Mouse (Mus musculus) forebrain, embryonic 16.5 days (tissue): ENCODE data around the gene Cab39. TPM values are rescaled to one million over a fixed set of nuclear protein-coding genes. Genes with fewer than 3 reads are reported as not detected.

ENCODE experiments used
- ATAC-seq: fragments of 200-750 bp; cut with Nextera tagmentation; 2 replicates; pipeline ENCODE4 v1.8.0; 2017; ENCODE audit warnings: mild to moderate bottlenecking, moderate library complexity
- H3K27ac ChIP-seq: fragments of 300-500 bp; sonication (generic); 2 replicates; pipeline ENCODE4 v1.5.1; 2014; ENCODE audit warnings: low read length, control low read depth
- H3K27me3 ChIP-seq: fragments of 300-500 bp; sonication (generic); replicated peaks from 2 replicates; pipeline ENCODE4 v1.6.1; 2014; ENCODE audit warnings: low read length; ENCODE audit not compliant: control insufficient read depth, insufficient read depth
- H3K36me3 ChIP-seq: fragments of 300-500 bp; sonication (generic); 2 replicates; pipeline ENCODE4 v1.6.1; 2014; ENCODE audit not compliant: control insufficient read depth, insufficient read depth
- H3K4me1 ChIP-seq: fragments of 300-500 bp; sonication (generic); replicated peaks from 2 replicates; pipeline ENCODE4 v1.6.1; 2014; ENCODE audit warnings: low read length; ENCODE audit not compliant: control insufficient read depth, insufficient read depth
- H3K4me2 ChIP-seq: fragments of 300-500 bp; sonication (generic); 2 replicates; pipeline ENCODE4 v1.6.1; 2014; ENCODE audit warnings: mild to moderate bottlenecking, low read length, control low read depth
- H3K4me3 ChIP-seq: fragments of 300-500 bp; sonication (generic); replicated peaks from 2 replicates; pipeline ENCODE4 v1.5.1; 2014; ENCODE audit warnings: mild to moderate bottlenecking, low read length, control low read depth
- H3K9ac ChIP-seq: fragments of 300-500 bp; sonication (generic); replicated peaks from 2 replicates; pipeline ENCODE4 v1.6.1; 2014; ENCODE audit warnings: low read depth, low read length, control low read depth
- H3K9me3 ChIP-seq: fragments of 300-500 bp; sonication (generic); 2 replicates; pipeline ENCODE4 v1.6.1; 2016; ENCODE audit warnings: low read length; ENCODE audit not compliant: control insufficient read depth
- WGBS: fragments of 180-500 bp; shearing (Covaris S2); extraction: QIAGEN DNeasy Blood & Tissue Kit; methylation state at CpG from one replicate; pipeline ENCODE4 v1.1.7; 2014; 5-methylcytosine and 5-hydroxymethylcytosine counted together
- polyA plus RNA-seq: library from polyadenylated mRNA; unstranded; fragments of >200 nt; fragmentation: Nextera tagmentation; extraction: Ambion mirVana; gene quantifications from 2 replicates; pipeline ENCODE4 v1.2.1, GENCODE M21; 2015

Gene Cab39
- polyA plus RNA-seq, 1 experiment from 2014 or later, result 47.1 TPM

DNA sequence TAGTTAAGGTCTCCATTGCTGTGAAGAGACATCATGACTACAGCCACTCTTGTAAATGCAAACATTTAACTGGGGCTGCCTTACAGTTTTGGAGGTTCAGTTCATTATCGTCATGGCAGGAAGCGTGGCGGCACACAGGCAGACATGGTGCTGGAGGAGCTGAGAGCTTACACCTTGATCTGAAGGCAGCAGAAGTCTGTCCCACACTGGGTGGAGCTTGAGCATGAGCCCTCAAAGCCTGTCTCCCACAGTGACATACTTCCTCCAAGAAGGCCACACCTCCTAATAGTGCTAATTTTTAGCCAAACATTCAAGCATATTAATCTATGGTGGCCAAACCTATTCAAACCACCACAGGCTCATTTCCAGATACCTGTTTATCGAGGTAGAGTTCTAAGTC, 14.8 kb upstream of the Cab39 start, which contains the start of gene A630001G21Rik:
Gene A630001G21Rik (minus strand): TSS at position 208 of the 400 bp plus-strand sequence.
- H3K27me3 ChIP-seq, result no peaks in the 10 kb centered on the region
- no peaks in the 10 kb centered on the region for H3K36me3 ChIP-seq
- no peak within 1 kb of the TSS for H3K27ac ChIP-seq
- 93% methylated on average over 4 of the region's 4 CpGs for WGBS
- H3K9me3 ChIP-seq, result no peaks in the 10 kb centered on the region
- no peak for ATAC-seq
- H3K4me1 ChIP-seq, result no peaks in the 10 kb centered on the region
- H3K4me2 ChIP-seq, result no peak within 1 kb of the TSS
- H3K9ac ChIP-seq, result no peak within 1 kb of the TSS
- no peak within 1 kb of the TSS for H3K4me3 ChIP-seq

- Histone ChIP-seq H3K4me1 (no peaks in the 10 kb centered on the region), H3K9me3 (no peaks in the 10 kb centered on the region), H3K4me3 (no peak overlapping the region), H3K9ac (no peak overlapping the region), H3K27ac (no peak overlapping the region), H3K36me3 (no peaks in the 10 kb centered on the region), H3K4me2 (no peak overlapping the region), H3K27me3 (no peaks in the 10 kb centered on the region)
- WGBS, result 70% methylated on average over 3 of the region's 3 CpGs
- no peak for ATAC-seq
Observed at GRCm38 (mm10) chr1:85779012-85779411, 14.2 kb upstream of the Cab39 start.

- WGBS, result 80% methylated on average over 4 of the region's 4 CpGs
- no peaks in the 10 kb centered on the region for H3K9me3 ChIP-seq
- no peaks in the 10 kb centered on the region for H3K36me3 ChIP-seq
- no peak overlapping the region for H3K4me3 ChIP-seq
- ATAC-seq, result no peak
- H3K27ac ChIP-seq, result no peak overlapping the region
- no peak overlapping the region for H3K9ac ChIP-seq
- no peaks in the 10 kb centered on the region for H3K4me1 ChIP-seq
- H3K27me3 ChIP-seq, result no peaks in the 10 kb centered on the region
- no peak overlapping the region for H3K4me2 ChIP-seq
Observed at GRCm38 (mm10) chr1:85779428-85780180, 13.6 kb upstream of the Cab39 start.

DNA sequence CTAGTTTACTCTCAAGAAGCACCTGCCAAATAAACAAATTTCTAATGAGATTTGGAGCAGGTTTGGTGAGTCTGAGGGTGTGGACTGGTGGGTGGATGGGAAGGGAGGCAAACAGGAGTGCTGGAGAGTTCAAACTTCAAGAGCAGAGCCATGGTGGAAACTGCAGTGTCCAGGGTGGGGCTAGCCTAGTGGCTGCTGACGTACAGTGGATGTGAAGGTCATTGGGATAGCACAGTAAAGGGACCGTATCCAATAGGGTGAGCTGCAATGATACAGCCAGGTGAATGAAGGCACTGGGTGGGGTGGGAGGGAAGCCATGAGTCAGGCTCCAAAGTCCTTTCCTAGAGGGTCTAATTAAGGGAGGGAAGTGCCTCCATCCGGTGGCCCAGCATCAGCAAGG, 2.7 kb upstream of the Cab39 start:
- Histone ChIP-seq H3K9me3 (no peaks in the 10 kb centered on the region), H3K9ac (no peak overlapping the region), H3K36me3 (no peaks in the 10 kb centered on the region), H3K4me3 (no peak overlapping the region), H3K4me1 (peaks cover 7% of the 10 kb centered on the region), H3K27ac (no peak overlapping the region), H3K27me3 (no peaks in the 10 kb centered on the region), H3K4me2 (no peak overlapping the region)
- 77% methylated on average over 3 of the region's 3 CpGs for WGBS
- no peak for ATAC-seq

DNA sequence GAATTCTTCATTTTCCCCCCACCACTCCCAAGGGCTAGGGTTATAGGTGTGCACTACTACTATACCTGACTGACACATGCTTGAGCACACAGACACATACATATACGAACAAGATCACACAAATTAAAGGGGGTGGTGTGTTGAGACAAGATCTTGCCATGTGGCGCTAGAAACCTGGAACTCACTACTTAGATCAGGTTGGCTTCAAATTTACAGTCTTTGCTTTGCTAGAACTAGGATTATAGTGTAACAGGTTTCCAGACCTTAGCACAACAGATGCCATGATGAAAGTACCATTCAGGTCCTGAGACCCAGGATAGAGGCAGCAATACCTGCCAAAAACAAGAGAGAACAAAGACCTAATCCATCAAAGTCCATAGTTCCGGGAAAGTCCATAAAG, 1.8 kb upstream of the Cab39 start:
- Histone ChIP-seq H3K4me3 (no peak overlapping the region), H3K27me3 (no peaks in the 10 kb centered on the region), H3K4me1 (peaks cover 12% of the 10 kb centered on the region), H3K36me3 (no peaks in the 10 kb centered on the region), H3K27ac (no peak overlapping the region), H3K9me3 (no peaks in the 10 kb centered on the region), H3K9ac (no peak overlapping the region), H3K4me2 (no peak overlapping the region)
- ATAC-seq, result no peak
- 93% methylated on average over 3 of the region's 3 CpGs for WGBS

- peak; percentile 1; the same call in 1 of the 2 replicates for ATAC-seq
Observed at GRCm38 (mm10) chr1:85794106-85794771, 998 bp downstream of the Cab39 start.

DNA sequence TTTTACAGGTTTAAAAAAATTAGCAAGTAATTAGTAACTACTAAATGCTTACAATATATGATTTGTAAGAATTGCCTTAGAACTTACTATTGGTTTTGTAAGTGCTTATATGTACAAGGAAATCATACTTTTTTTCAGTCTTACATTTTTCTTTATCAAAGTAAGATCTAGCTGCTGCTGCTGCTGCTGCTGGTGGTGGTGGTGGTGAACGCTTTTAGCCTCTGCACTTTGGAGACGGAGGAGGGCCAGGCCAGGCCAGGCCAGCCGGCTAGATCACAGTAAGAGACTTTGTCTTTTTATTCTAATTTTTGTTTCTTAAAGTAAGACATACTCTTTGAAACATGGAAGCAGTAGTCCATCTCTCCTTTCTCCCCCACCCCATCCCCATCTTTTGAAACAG, 2.0 kb downstream of the Cab39 start:
- Histone ChIP-seq H3K27me3 (no peaks in the 10 kb centered on the region), H3K9ac (no peak overlapping the region), H3K4me1 (peaks cover 12% of the 10 kb centered on the region), H3K4me2 (peak overlapping the region; percentile 37), H3K9me3 (no peaks in the 10 kb centered on the region), H3K4me3 (no peak overlapping the region), H3K36me3 (no peaks in the 10 kb centered on the region), H3K27ac (no peak overlapping the region)
- 66% methylated on average over 3 of the region's 3 CpGs for WGBS
- no peak for ATAC-seq

More at GRCm38 (mm10) chr1:85794106-85794771, 998 bp downstream of the Cab39 start:
- Histone ChIP-seq H3K27ac (peak overlapping the region; percentile 95), H3K4me2 (peak overlapping the region; percentile 83), H3K4me1 (peaks cover 12% of the 10 kb centered on the region), H3K27me3 (no peaks in the 10 kb centered on the region), H3K9me3 (no peaks in the 10 kb centered on the region), H3K4me3 (peak overlapping the region; percentile 97), H3K36me3 (no peaks in the 10 kb centered on the region), H3K9ac (peak overlapping the region; percentile 97)
- WGBS, result under 1% methylated on average over 38 of the region's 38 CpGs

DNA sequence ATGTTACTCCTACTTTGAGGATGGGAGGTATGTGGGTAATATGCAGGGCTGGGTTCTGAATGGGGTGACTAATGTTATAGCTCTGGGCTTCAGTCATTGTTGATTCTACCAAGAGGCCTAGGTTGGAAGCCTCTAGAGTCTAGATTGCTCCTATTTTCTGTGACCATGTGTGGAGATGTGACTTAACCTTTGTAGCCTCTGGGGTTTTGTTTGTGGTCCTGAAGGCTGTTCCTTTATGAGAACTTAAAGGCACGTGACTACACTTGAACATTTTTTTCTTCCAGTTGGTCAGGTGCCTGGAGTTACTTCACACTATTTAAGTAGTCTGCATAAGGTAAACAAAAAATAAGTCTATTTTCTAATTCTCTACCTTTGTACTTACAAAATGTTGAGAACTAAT, 6.5 kb downstream of the Cab39 start:
- Histone ChIP-seq H3K27me3 (no peaks in the 10 kb centered on the region), H3K27ac (no peak overlapping the region), H3K4me3 (no peak overlapping the region), H3K4me1 (peaks cover 9% of the 10 kb centered on the region), H3K9ac (no peak overlapping the region), H3K36me3 (no peaks in the 10 kb centered on the region), H3K9me3 (no peaks in the 10 kb centered on the region), H3K4me2 (no peak overlapping the region)
- no peak for ATAC-seq
- WGBS, result 86% methylated on average over 1 of the region's 1 CpGs

GRCm38 (mm10) chr1:85802517-85802916, 9.3 kb downstream of the Cab39 start:
- H3K9ac ChIP-seq, result no peak overlapping the region
- H3K4me3 ChIP-seq, result no peak overlapping the region
- WGBS, result 92% methylated on average over 1 of the region's 1 CpGs
- ATAC-seq, result no peak
- H3K4me2 ChIP-seq, result no peak overlapping the region
- no peak overlapping the region for H3K27ac ChIP-seq
- H3K4me1 ChIP-seq, result no peaks in the 10 kb centered on the region
- no peaks in the 10 kb centered on the region for H3K9me3 ChIP-seq
- no peaks in the 10 kb centered on the region for H3K27me3 ChIP-seq
- no peaks in the 10 kb centered on the region for H3K36me3 ChIP-seq
